Comparison of ENCODE assay signal across 30 mouse cellular contexts in the genomic region with DNA sequence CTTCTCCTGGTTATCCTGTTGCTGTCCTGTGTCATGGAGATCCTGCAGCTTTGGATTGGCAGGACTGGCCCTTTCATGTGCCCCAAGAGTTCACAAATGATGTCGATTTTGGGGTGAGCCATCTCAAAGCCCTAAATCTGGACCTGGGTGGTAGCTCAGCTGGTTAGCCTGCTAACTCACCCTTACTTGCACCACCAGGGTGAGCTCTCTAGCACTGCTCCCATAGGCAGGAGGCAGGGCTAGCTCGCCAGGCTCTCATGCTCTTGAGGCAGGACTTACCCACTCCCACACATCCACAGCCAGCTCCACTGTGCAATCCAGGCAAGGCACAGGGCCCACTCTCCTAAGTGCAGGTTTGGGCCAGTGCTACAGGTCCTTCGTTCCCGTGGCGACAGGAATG.
DNase-seq lines count a peak whose midpoint lies in the region; ATAC-seq and TF ChIP-seq lines count a peak whose summit lies in the region.
"Had no signal": no experiment of that assay in that cellular context is flagged by ENCODE, and none has a peak within 500 bp of the region (broad histone marks: within the 10 kb centered on the region; RNA-seq: fewer than 3 reads in every experiment).

No protein-coding gene starts in this region.

- no peaks in the 10 kb centered on the region for H3K9me3 ChIP-seq in intestine, postnatal 0 days (ENCODE audit: control insufficient read depth)
- H3K9me3 ChIP-seq in intestine, embryonic 16.5 days (ENCODE audit: control insufficient read depth, low read length), result no peaks in the 10 kb centered on the region
- no peaks in the 10 kb centered on the region for H3K9me3 ChIP-seq in lung, postnatal 0 days (ENCODE audit: low read length)
- H3K9me3 ChIP-seq: embryonic facial prominence, embryonic 13.5 days; intestine, embryonic 15.5 days; limb, embryonic 10.5 days; liver, embryonic 15.5 days; stomach, embryonic 15.5 days had no signal

- 0 out of 2 replicates have a peak, but pooled peaks have one; percentile 19 for TF ChIP-seq CTCF in intestine, postnatal 0 days (IDR thresholded peaks at IDR 0.05; ENCODE audit: low read depth)
- peak; percentile 39 for TF ChIP-seq CTCF in lung, postnatal 0 days (IDR thresholded peaks at IDR 0.05)

- no peak for ATAC-seq in intestine, postnatal 0 days
- ATAC-seq in intestine, embryonic 16.5 days, result no peak
- no peak; the same call in 1 of the 2 replicates for ATAC-seq in lung, postnatal 0 days
- no peak for ATAC-seq in megakaryocyte-erythroid progenitor cell, adult 5-6 weeks (replicated peaks; ENCODE audit: low FRiP score, low TSS enrichment, poor library complexity, severe bottlenecking)
- ATAC-seq: forebrain, embryonic 16.5 days; hindbrain, embryonic 16.5 days; intestine, embryonic 15.5 days; midbrain, embryonic 16.5 days; Patski had no signal

- 84% methylated on average over 5 of the region's 5 CpGs for WGBS in intestine, postnatal 0 days
- 80% methylated on average over 5 of the region's 5 CpGs for WGBS in intestine, embryonic 16.5 days
- 79% methylated on average over 5 of the region's 5 CpGs for WGBS in lung, postnatal 0 days

- no peaks in the 10 kb centered on the region for H3K36me3 ChIP-seq in intestine, postnatal 0 days (ENCODE audit: control insufficient read depth, insufficient read depth)
- H3K36me3 ChIP-seq in intestine, embryonic 16.5 days (ENCODE audit: control insufficient read depth, insufficient read depth, low read length), result no peaks in the 10 kb centered on the region
- no peaks in the 10 kb centered on the region for H3K36me3 ChIP-seq in lung, postnatal 0 days (ENCODE audit: insufficient read depth, low read length)
- H3K36me3 ChIP-seq: embryonic facial prominence, embryonic 13.5 days; intestine, embryonic 15.5 days; limb, embryonic 10.5 days; liver, embryonic 15.5 days; stomach, embryonic 15.5 days had no signal

- no peak for TF ChIP-seq EP300 in lung, postnatal 0 days (IDR thresholded peaks at IDR 0.05)

- H3K4me2 ChIP-seq in intestine, postnatal 0 days (replicated peaks; ENCODE audit: low read depth), result no peak overlapping the region
- no peak overlapping the region for H3K4me2 ChIP-seq in intestine, embryonic 16.5 days (ENCODE audit: low read depth, low read length)
- H3K4me2 ChIP-seq in lung, postnatal 0 days (replicated peaks; ENCODE audit: low read depth, low read length), result no peak overlapping the region
- H3K4me2 ChIP-seq: embryonic facial prominence, embryonic 13.5 days; intestine, embryonic 15.5 days; liver, embryonic 15.5 days; stomach, embryonic 15.5 days had no signal

- no peak overlapping the region for H3K4me3 ChIP-seq in intestine, postnatal 0 days (ENCODE audit: low read depth, low read length)
- no peak overlapping the region for H3K4me3 ChIP-seq in intestine, embryonic 16.5 days (ENCODE audit: low read length)
- H3K4me3 ChIP-seq in lung, postnatal 0 days (ENCODE audit: low read depth, low read length), result no peak overlapping the region
- H3K4me3 ChIP-seq: embryonic facial prominence, embryonic 13.5 days; intestine, embryonic 15.5 days; limb, embryonic 10.5 days; liver, embryonic 15.5 days; stomach, embryonic 15.5 days had no signal

- no peak for DNase-seq in lung, postnatal 0 days (ENCODE audit: low spot score)
- no peak for DNase-seq in lung, postnatal 36 days
- peak; percentile 15 for DNase-seq in ES-CJ7 (ENCODE audit: low read depth, low spot score)
- peak; percentile 10 for DNase-seq in fat pad, adult 2 months (ENCODE audit: extremely low read depth, low read depth, low spot score)
- DNase-seq in cerebellum, adult 9-10 months, result no peak
- DNase-seq: adrenal gland, postnatal 36 days; B cell, adult 2 months; cerebellum, adult 11 months; cerebellum, postnatal 25 days; embryo, embryonic 11 days; gastrocnemius, postnatal 14 days; heart, adult 18-20 months; heart, postnatal 4 days; liver; lung, postnatal 10 days; right cerebral cortex, adult 18-20 months; right cerebral cortex, postnatal 4 days; thymus, adult 18-20 months had no signal

- no peak overlapping the region for H3K27ac ChIP-seq in intestine, postnatal 0 days (ENCODE audit: low read depth, low read length)
- H3K27ac ChIP-seq in intestine, embryonic 16.5 days (ENCODE audit: low read length), result no peak overlapping the region
- no peak overlapping the region for H3K27ac ChIP-seq in lung, postnatal 0 days (ENCODE audit: low read length)
- H3K27ac ChIP-seq: embryonic facial prominence, embryonic 13.5 days; intestine, embryonic 15.5 days; limb, embryonic 10.5 days; liver, embryonic 15.5 days; stomach, embryonic 15.5 days had no signal

- no peaks in the 10 kb centered on the region for H3K27me3 ChIP-seq in intestine, postnatal 0 days (replicated peaks; ENCODE audit: control insufficient read depth, insufficient read depth, low read length)
- H3K27me3 ChIP-seq in intestine, embryonic 16.5 days (replicated peaks; ENCODE audit: control insufficient read depth, insufficient read depth, low read length), result no peaks in the 10 kb centered on the region
- no peaks in the 10 kb centered on the region for H3K27me3 ChIP-seq in lung, postnatal 0 days (replicated peaks; ENCODE audit: insufficient read depth, low read length)
- H3K27me3 ChIP-seq: intestine, embryonic 15.5 days; liver, embryonic 15.5 days; Patski; stomach, embryonic 15.5 days had no signal

- H3K9ac ChIP-seq in intestine, postnatal 0 days (ENCODE audit: low read depth, low read length), result no peak overlapping the region
- H3K9ac ChIP-seq in intestine, embryonic 16.5 days (ENCODE audit: low read depth, low read length), result no peak overlapping the region
- no peak overlapping the region for H3K9ac ChIP-seq in lung, postnatal 0 days (replicated peaks; ENCODE audit: low read depth)
- H3K9ac ChIP-seq: embryonic facial prominence, embryonic 13.5 days; intestine, embryonic 15.5 days; liver, embryonic 15.5 days; stomach, embryonic 15.5 days had no signal

- no peaks in the 10 kb centered on the region for H3K4me1 ChIP-seq in intestine, postnatal 0 days (replicated peaks; ENCODE audit: control insufficient read depth, insufficient read depth, low read length)
- no peaks in the 10 kb centered on the region for H3K4me1 ChIP-seq in intestine, embryonic 16.5 days (ENCODE audit: control insufficient read depth, insufficient read depth, low read length)
- H3K4me1 ChIP-seq in lung, postnatal 0 days (ENCODE audit: insufficient read depth, low read depth, low read length), result no peaks in the 10 kb centered on the region
- H3K4me1 ChIP-seq: intestine, embryonic 15.5 days; liver, embryonic 15.5 days; stomach, embryonic 15.5 days had no signal

Comparison
In these comparisons a context has a peak if more than half of its experiments do, and no peak if none do; other contexts are left out.
1. DNase-seq: peak in ES-CJ7 (single experiment) and fat pad, adult 2 months (single experiment); none in lung, postnatal 0 days (single experiment), lung, postnatal 36 days (single experiment) and cerebellum, adult 9-10 months (single experiment).